Mouse (Mus musculus): Measurements from ENCODE around the gene Rps21. TPM values are rescaled to one million over a fixed set of nuclear protein-coding genes. Genes with fewer than 3 reads are reported as not detected.

Rps21 gene
- polyA plus RNA-seq, 1 experiment from 2014 or later = 631 TPM

- peak overlapping the region; percentile 66 for H3K27ac ChIP-seq
- peaks cover 21% of the 10 kb centered on the region for H3K4me1 ChIP-seq (replicated peaks)
- no peaks in the 10 kb centered on the region for H3K9me3 ChIP-seq
- H3K9ac ChIP-seq (replicated peaks) = no peak overlapping the region
- 81% methylated on average over 15 of the region's 15 CpGs for WGBS
- no peak overlapping the region for H3K4me3 ChIP-seq (replicated peaks)
- no peak for ATAC-seq (ENCODE audit: insufficient number of reproducible peaks, insufficient read depth, low FRiP score, low TSS enrichment, low read depth)
- H3K36me3 ChIP-seq = no peaks in the 10 kb centered on the region
- H3K4me2 ChIP-seq = no peak overlapping the region
- peaks cover 22% of the 10 kb centered on the region for H3K27me3 ChIP-seq
Observed at GRCm38 (mm10) chr2:180219145-180219943, 37.8 kb upstream of the Rps21 start.

GRCm38 (mm10) chr2:180220165-180220564 is 37.0 kb upstream of the Rps21 start:
- Histone ChIP-seq H3K9me3 (no peaks in the 10 kb centered on the region), H3K27ac (no peak overlapping the region), H3K4me2 (no peak overlapping the region), H3K36me3 (no peaks in the 10 kb centered on the region), H3K4me3 (replicated peaks) (no peak overlapping the region), H3K9ac (replicated peaks) (no peak overlapping the region), H3K27me3 (peaks cover 30% of the 10 kb centered on the region), H3K4me1 (replicated peaks) (peaks cover 20% of the 10 kb centered on the region)
- no peak for ATAC-seq (ENCODE audit: insufficient number of reproducible peaks, insufficient read depth, low FRiP score, low TSS enrichment, low read depth)
- WGBS = 73% methylated on average over 9 of the region's 9 CpGs

DNA sequence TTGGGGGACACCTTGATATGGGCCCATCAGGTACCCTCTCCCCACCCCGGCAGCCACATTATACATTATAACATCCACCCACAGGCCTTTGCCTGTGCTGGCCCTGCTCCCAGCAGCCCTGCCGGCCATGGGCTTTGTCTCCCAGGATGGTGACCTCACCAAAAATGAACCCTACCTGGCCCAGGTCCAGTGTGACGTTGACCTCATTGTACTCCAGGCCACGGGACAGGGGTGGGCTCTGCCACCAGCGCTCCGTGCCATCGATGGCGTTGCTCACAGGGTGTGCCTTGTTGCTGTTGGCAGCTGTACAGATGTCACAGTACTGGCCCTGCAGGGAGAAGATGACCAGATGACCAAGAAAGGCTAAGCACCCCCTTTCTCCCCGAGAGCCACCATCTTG is 36.1 kb upstream of the Rps21 start:
- Histone ChIP-seq H3K9ac (replicated peaks) (no peak overlapping the region), H3K27ac (no peak overlapping the region), H3K9me3 (no peaks in the 10 kb centered on the region), H3K36me3 (no peaks in the 10 kb centered on the region), H3K27me3 (peaks cover 39% of the 10 kb centered on the region), H3K4me2 (no peak overlapping the region), H3K4me1 (replicated peaks) (peaks cover 28% of the 10 kb centered on the region), H3K4me3 (replicated peaks) (no peak overlapping the region)
- no peak for ATAC-seq (ENCODE audit: insufficient number of reproducible peaks, insufficient read depth, low FRiP score, low TSS enrichment, low read depth)
- WGBS = 93% methylated on average over 9 of the region's 9 CpGs

DNA sequence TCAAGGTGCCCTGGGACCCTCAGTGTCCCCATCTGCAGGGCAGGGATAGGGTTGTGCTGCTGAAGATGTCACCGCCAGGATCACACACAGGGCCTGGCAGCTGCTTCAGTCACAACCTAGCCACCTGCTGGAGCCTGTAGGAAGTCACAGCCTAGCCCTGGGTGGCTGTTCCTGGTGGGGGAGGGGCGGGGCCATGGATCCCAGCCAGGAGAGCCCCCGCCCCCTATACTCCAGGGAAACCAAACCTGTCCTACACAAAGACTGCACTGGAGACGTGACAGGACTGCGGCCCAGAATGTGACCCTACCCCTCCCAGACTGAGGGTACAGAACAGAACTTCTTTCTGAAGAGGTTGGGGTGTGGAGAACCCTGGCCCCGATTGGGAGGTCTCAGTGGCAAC is 34.9 kb upstream of the Rps21 start:
- Histone ChIP-seq H3K27ac (no peak overlapping the region), H3K4me3 (replicated peaks) (no peak overlapping the region), H3K4me2 (no peak overlapping the region), H3K9me3 (no peaks in the 10 kb centered on the region), H3K27me3 (peaks cover 50% of the 10 kb centered on the region), H3K36me3 (no peaks in the 10 kb centered on the region), H3K9ac (replicated peaks) (no peak overlapping the region), H3K4me1 (replicated peaks) (peaks cover 37% of the 10 kb centered on the region)
- ATAC-seq (ENCODE audit: insufficient number of reproducible peaks, insufficient read depth, low FRiP score, low TSS enrichment, low read depth) = no peak
- 20% methylated on average over 6 of the region's 6 CpGs for WGBS

GRCm38 (mm10) chr2:180224647-180225043 is 32.5 kb upstream of the Rps21 start:
- ATAC-seq (ENCODE audit: insufficient number of reproducible peaks, insufficient read depth, low FRiP score, low TSS enrichment, low read depth) = no peak
- peaks cover 47% of the 10 kb centered on the region for H3K4me1 ChIP-seq (replicated peaks)
- H3K27ac ChIP-seq = no peak overlapping the region

GRCm38 (mm10) chr2:180225044-180225761 is 32.0 kb upstream of the Rps21 start:
- H3K4me2 ChIP-seq = peak overlapping the region; percentile 100
- H3K9me3 ChIP-seq = no peaks in the 10 kb centered on the region
- no peak; the same call in 1 of the 2 replicates for ATAC-seq (ENCODE audit: insufficient number of reproducible peaks, insufficient read depth, low FRiP score, low TSS enrichment, low read depth)
- H3K4me3 ChIP-seq (replicated peaks) = peak overlapping the region; percentile 67
- H3K27ac ChIP-seq = no peak overlapping the region
- WGBS = under 1% methylated on average over 54 of the region's 55 CpGs
- peaks cover 60% of the 10 kb centered on the region for H3K27me3 ChIP-seq
- H3K9ac ChIP-seq (replicated peaks) = peak overlapping the region; percentile 66
- H3K36me3 ChIP-seq = no peaks in the 10 kb centered on the region
- peaks cover 47% of the 10 kb centered on the region for H3K4me1 ChIP-seq (replicated peaks)

More at GRCm38 (mm10) chr2:180224647-180225043, 32.5 kb upstream of the Rps21 start:
- H3K4me3 ChIP-seq (replicated peaks) = peak overlapping the region; percentile 67
- H3K36me3 ChIP-seq = no peaks in the 10 kb centered on the region
- H3K4me2 ChIP-seq = peak overlapping the region; percentile 100
- WGBS = 3% methylated on average over 12 of the region's 13 CpGs
- H3K27me3 ChIP-seq = peaks cover 60% of the 10 kb centered on the region
- no peaks in the 10 kb centered on the region for H3K9me3 ChIP-seq
- H3K9ac ChIP-seq (replicated peaks) = peak overlapping the region; percentile 66; the same call in 1 of the 2 replicates

GRCm38 (mm10) chr2:180225762-180226378 is 31.3 kb upstream of the Rps21 start, which contains the start of gene Lama5:
TSS of gene Lama5 (minus strand) at chr2:180225859.
- no peaks in the 10 kb centered on the region for H3K36me3 ChIP-seq
- 0% methylated on average over 36 of the region's 37 CpGs for WGBS
- H3K4me2 ChIP-seq = peak within 1 kb of the TSS; percentile 100
- no peak for ATAC-seq (ENCODE audit: insufficient number of reproducible peaks, insufficient read depth, low FRiP score, low TSS enrichment, low read depth)
- peaks cover 60% of the 10 kb centered on the region for H3K27me3 ChIP-seq
- peak within 1 kb of the TSS; percentile 25; the same call in 1 of the 2 replicates for H3K27ac ChIP-seq
- H3K4me1 ChIP-seq (replicated peaks) = peaks cover 47% of the 10 kb centered on the region
- H3K9me3 ChIP-seq = no peaks in the 10 kb centered on the region
- H3K4me3 ChIP-seq (replicated peaks) = peak within 1 kb of the TSS; percentile 67
- H3K9ac ChIP-seq (replicated peaks) = peak within 1 kb of the TSS; percentile 66

- under 1% methylated on average over 21 of the region's 21 CpGs for WGBS
- H3K27me3 ChIP-seq = peaks cover 57% of the 10 kb centered on the region
- H3K9ac ChIP-seq (replicated peaks) = no peak overlapping the region; the same call in 1 of the 2 replicates
- H3K4me2 ChIP-seq = peak overlapping the region; percentile 50
- peak overlapping the region; percentile 45; the same call in 1 of the 2 replicates for H3K27ac ChIP-seq
- ATAC-seq (ENCODE audit: insufficient number of reproducible peaks, insufficient read depth, low FRiP score, low TSS enrichment, low read depth) = peak; percentile 56
- H3K36me3 ChIP-seq = no peaks in the 10 kb centered on the region
- peak overlapping the region; percentile 19; the same call in 1 of the 2 replicates for H3K4me3 ChIP-seq (replicated peaks)
- H3K9me3 ChIP-seq = no peaks in the 10 kb centered on the region
- H3K4me1 ChIP-seq (replicated peaks) = peaks cover 42% of the 10 kb centered on the region
Observed at GRCm38 (mm10) chr2:180227262-180228059, 29.7 kb upstream of the Rps21 start.

DNA sequence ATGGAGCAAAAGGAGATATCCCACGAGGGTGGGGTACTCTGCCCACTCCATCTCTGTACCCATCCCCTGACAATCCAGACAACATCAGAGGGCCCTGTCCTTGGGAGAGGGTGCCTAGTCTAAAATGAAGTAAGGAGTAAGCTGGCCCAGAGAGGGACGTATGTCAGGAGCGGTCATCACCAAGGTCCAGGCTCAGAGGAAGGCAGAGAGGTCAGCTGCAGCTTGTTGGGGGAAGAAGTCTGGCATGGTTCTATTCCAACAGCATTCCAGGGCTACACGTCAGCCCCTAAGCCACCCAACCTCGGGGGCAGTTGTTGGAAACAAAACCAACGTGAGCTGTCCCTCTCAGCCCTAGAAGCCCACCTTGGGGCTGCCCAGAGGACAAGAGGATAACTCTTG is 29.1 kb upstream of the Rps21 start:
- peak overlapping the region; percentile 19; the same call in 1 of the 2 replicates for H3K4me3 ChIP-seq (replicated peaks)
- WGBS = 50% methylated on average over 6 of the region's 6 CpGs
- H3K4me1 ChIP-seq (replicated peaks) = peaks cover 39% of the 10 kb centered on the region
- no peak for ATAC-seq (ENCODE audit: insufficient number of reproducible peaks, insufficient read depth, low FRiP score, low TSS enrichment, low read depth)
- peaks cover 51% of the 10 kb centered on the region for H3K27me3 ChIP-seq
- H3K9ac ChIP-seq (replicated peaks) = no peak overlapping the region; the same call in 1 of the 2 replicates
- H3K27ac ChIP-seq = peak overlapping the region; percentile 45; the same call in 1 of the 2 replicates
- no peaks in the 10 kb centered on the region for H3K9me3 ChIP-seq
- no peaks in the 10 kb centered on the region for H3K36me3 ChIP-seq
- H3K4me2 ChIP-seq = peak overlapping the region; percentile 50

DNA sequence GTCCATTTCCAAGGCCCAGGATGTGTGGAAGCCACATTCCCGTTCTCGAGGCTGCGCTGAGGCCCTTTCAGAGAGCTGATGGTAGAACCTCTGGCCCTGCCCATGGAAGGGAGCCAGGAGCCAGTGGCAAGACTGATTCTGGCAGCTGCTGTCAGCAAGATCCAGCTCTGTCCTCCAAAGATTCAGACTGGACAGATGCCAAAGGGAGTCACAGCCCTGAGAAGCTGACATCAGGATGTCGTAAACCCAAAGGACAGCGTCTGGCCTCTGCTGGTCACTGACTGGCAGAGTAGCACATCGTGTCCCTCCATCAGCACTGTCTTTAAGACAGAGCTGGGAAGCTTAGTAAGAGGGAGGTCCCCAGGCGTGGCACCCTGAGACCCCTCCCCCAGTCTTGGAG is 28.6 kb upstream of the Rps21 start:
- ATAC-seq (ENCODE audit: insufficient number of reproducible peaks, insufficient read depth, low FRiP score, low TSS enrichment, low read depth) = no peak
- H3K4me3 ChIP-seq (replicated peaks) = no peak overlapping the region
- no peak overlapping the region for H3K4me2 ChIP-seq
- peaks cover 39% of the 10 kb centered on the region for H3K4me1 ChIP-seq (replicated peaks)
- H3K9ac ChIP-seq (replicated peaks) = no peak overlapping the region
- peaks cover 46% of the 10 kb centered on the region for H3K27me3 ChIP-seq
- H3K9me3 ChIP-seq = no peaks in the 10 kb centered on the region
- H3K36me3 ChIP-seq = no peaks in the 10 kb centered on the region
- WGBS = 54% methylated on average over 7 of the region's 7 CpGs
- peak overlapping the region; percentile 45; the same call in 1 of the 2 replicates for H3K27ac ChIP-seq

Data from limb, embryonic 12.5 days (tissue).